Mouse (Mus musculus): ENCODE measurements at regions not wholly inside any gene's neighbourhood (a gene's known extent, or its start where the extent isn't known, plus 50 kb on each side); places are given as distances from the start of the nearest gene placed in this dataset.

- no peaks in the 10 kb centered on the region for H3K9me3 ChIP-seq (replicated peaks; ENCODE audit: insufficient read depth, low read length)
- no peaks in the 10 kb centered on the region for H3K36me3 ChIP-seq (ENCODE audit: control insufficient read depth in 1 of 2, insufficient read depth in 2 of 2, low read length in 2 of 2)
- H3K79me2 ChIP-seq (ENCODE audit: control insufficient read depth, insufficient read depth, low read length, poor library complexity): no peaks in the 10 kb centered on the region
- H3K4me3 ChIP-seq (ENCODE audit: control insufficient read depth in 1 of 2, insufficient read depth in 1 of 2, low read depth in 2 of 2, low read length in 2 of 2): no peak overlapping the region
- no peak overlapping the region for H3K27ac ChIP-seq (ENCODE audit: control insufficient read depth, low read depth, low read length)
- TF ChIP-seq POLR2AphosphoS5 (IDR thresholded peaks at IDR 0.05; ENCODE audit: borderline replicate concordance, low read depth, low read length): no peak
- TF ChIP-seq SMC3 (IDR thresholded peaks at IDR 0.05; ENCODE audit: low read depth, low read length): no peak
- TF ChIP-seq MYB (IDR thresholded peaks at IDR 0.05; ENCODE audit: low read depth, low read length): no peak
- no peak for TF ChIP-seq MAZ (IDR thresholded peaks at IDR 0.05; ENCODE audit: low read depth, low read length)
- no peak overlapping the region for H3K9ac ChIP-seq (ENCODE audit: control insufficient read depth, low read depth, low read length, poor library complexity, severe bottlenecking)
- no peaks in the 10 kb centered on the region for H3K27me3 ChIP-seq (ENCODE audit: control insufficient read depth in 1 of 2, insufficient read depth in 2 of 2, low read length in 2 of 2)
- H3K4me1 ChIP-seq (ENCODE audit: control insufficient read depth in 1 of 2, insufficient read depth in 2 of 2, low read length in 2 of 2): no peaks in the 10 kb centered on the region
- DNase-seq (ENCODE audit: low read depth, low spot score): no peak
Observed at GRCm38 (mm10) chr13:110852996-110853727, 401.7 kb upstream of the Actbl2 start.

DNA sequence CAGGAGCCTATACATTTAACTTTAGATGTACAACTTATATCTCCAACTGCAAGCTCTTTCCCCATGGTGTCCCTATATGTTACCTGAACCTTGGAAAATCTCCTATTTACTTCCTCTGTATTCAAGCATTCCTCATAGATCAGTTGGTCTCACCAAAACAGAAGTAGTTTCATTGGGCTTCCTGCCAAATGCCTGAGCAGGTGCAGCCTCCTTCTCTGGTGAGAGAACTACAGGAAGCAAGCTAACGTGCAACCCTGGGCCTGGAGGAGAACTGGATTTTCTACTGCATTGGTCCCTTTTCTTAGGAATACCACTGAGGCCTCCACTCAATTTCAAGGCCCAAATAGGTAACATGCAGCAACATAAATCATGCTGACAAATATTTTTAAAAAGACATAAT is 400.6 kb upstream of the Actbl2 start:
- TF ChIP-seq HCFC1 (IDR thresholded peaks at IDR 0.05; ENCODE audit: low read depth, low read length) (no peak), RAD21 (IDR thresholded peaks at IDR 0.05; ENCODE audit: low read depth, low read length) (no peak), CHD1 (IDR thresholded peaks at IDR 0.05; ENCODE audit: low read depth, low read length) (no peak), ZKSCAN1 (IDR thresholded peaks at IDR 0.05; ENCODE audit: low read depth, low read length) (no peak), EP300 (IDR thresholded peaks at IDR 0.05; ENCODE audit: low read depth in 1 of 2, low read length in 2 of 2) (no peak), TBP (IDR thresholded peaks at IDR 0.05; ENCODE audit: low read depth, low read length) (no peak), BHLHE40 (IDR thresholded peaks at IDR 0.05; ENCODE audit: borderline replicate concordance, low read depth, low read length) (no peak), GABPA (IDR thresholded peaks at IDR 0.05; ENCODE audit: low read depth, low read length) (no peak), MAFK (IDR thresholded peaks at IDR 0.05; ENCODE audit: borderline replicate concordance, low read depth, low read length) (no peak), UBTF (IDR thresholded peaks at IDR 0.05; ENCODE audit: borderline replicate concordance, insufficient read depth, low read depth, low read length) (no peak), GATA1 (IDR thresholded peaks at IDR 0.05; ENCODE audit: low read depth, low read length) (no peak), NRF1 (IDR thresholded peaks at IDR 0.05; ENCODE audit: insufficient read depth, low read depth, low read length, poor library complexity, severe bottlenecking) (no peak), RCOR1 (IDR thresholded peaks at IDR 0.05; ENCODE audit: low read depth, low read length) (no peak), MAZ (IDR thresholded peaks at IDR 0.05; ENCODE audit: low read depth, low read length) (no peak), ZNF384 (IDR thresholded peaks at IDR 0.05; ENCODE audit: low read depth, low read length) (no peak), SMC3 (IDR thresholded peaks at IDR 0.05; ENCODE audit: low read depth, low read length) (no peak), MYC (IDR thresholded peaks at IDR 0.05; ENCODE audit: low read depth, low read length) (no peak), POLR2AphosphoS5 (IDR thresholded peaks at IDR 0.05; ENCODE audit: borderline replicate concordance, low read depth, low read length) (no peak), ELF1 (IDR thresholded peaks at IDR 0.05; ENCODE audit: low read depth, low read length) (no peak)
- H3K4me3 ChIP-seq (ENCODE audit: control insufficient read depth in 1 of 2, insufficient read depth in 1 of 2, low read depth in 2 of 2, low read length in 2 of 2): no peak overlapping the region
- DNase-seq (ENCODE audit: low read depth, low spot score): no peak

More for the DNA sequence above, 400.6 kb upstream of the Actbl2 start:
- no peaks in the 10 kb centered on the region for H3K79me2 ChIP-seq (ENCODE audit: control insufficient read depth, insufficient read depth, low read length, poor library complexity)
- H3K4me1 ChIP-seq (ENCODE audit: control insufficient read depth in 1 of 2, insufficient read depth in 2 of 2, low read length in 2 of 2): no peaks in the 10 kb centered on the region
- no peaks in the 10 kb centered on the region for H3K27me3 ChIP-seq (ENCODE audit: control insufficient read depth in 1 of 2, insufficient read depth in 2 of 2, low read length in 2 of 2)
- no peak overlapping the region for H3K27ac ChIP-seq (ENCODE audit: control insufficient read depth, low read depth, low read length)
- no peak overlapping the region for H3K9ac ChIP-seq (ENCODE audit: control insufficient read depth, low read depth, low read length, poor library complexity, severe bottlenecking)
- no peaks in the 10 kb centered on the region for H3K9me3 ChIP-seq (replicated peaks; ENCODE audit: insufficient read depth, low read length)
- H3K36me3 ChIP-seq (ENCODE audit: control insufficient read depth in 1 of 2, insufficient read depth in 2 of 2, low read length in 2 of 2): no peaks in the 10 kb centered on the region
